Mouse (Mus musculus): ENCODE measurements around the gene Olfr1253. TPM values are rescaled to one million over a fixed set of nuclear protein-coding genes. Genes with fewer than 3 reads are reported as not detected.

The Olfr1253 gene
- not detected for polyA plus RNA-seq (2017; shearing (Covaris generic))

DNA sequence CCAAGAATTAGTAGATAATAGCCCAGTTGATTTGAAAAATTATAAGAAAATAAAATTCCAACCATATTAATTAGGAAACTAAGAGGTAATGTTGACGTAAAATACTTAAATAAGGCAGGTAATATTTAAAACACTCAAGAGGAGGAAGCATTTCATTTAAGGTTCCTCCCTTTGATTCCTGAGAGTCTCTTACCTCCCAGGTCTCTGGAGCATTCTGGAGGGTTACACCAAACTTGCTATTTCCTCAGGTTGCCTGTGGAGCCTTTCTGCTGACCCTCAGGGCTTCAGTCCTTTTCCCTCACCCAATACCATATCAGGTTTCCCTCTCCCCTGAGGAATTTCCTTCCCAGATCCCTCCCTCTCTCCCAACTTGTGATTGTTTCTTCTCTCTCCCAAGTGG, at the start of gene Olfr1253:
Gene Olfr1253 (minus strand): TSS at position 101 of the 400 bp plus-strand sequence.

DNA sequence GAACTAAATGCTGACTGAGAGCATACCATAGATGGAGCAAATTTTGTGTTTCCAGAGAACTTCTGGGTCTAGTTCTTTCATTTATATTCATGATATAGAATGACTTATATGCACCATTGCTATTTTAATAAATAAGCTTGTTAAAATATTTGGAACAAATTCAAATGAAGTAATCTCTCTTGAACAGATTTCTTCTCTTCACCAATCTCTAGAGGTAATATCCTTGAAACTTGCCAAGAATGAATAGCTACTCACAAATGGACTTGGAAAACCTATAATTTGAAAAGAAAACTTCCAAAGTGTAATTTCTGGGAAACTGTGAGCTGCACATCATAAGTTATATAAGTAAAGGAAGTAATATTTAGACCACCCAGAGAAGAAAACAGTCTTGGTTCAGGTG, 36.6 kb upstream of the Olfr1253 start, which contains the start of gene Olfr1254:
Gene Olfr1254 (minus strand): TSS at position 101 of the 400 bp plus-strand sequence.

DNA sequence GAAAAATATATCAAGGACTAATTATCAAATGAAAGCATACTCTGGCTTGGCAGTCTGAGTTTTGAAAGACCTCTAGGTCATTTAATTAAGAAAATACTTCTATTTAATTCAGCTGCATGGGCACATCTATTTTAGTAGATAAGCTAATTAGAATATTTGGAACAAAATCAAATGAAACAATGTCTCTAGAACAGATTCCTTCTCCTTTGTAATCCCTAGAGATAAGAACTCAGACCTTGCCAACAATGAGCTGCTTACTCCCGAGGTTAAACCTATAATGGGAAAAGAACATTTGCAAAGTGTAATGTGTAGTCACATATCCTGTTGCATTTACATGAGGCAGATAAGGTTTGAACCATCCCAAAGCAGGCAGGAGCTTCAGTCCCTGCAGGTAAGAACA, 32.0 kb downstream of the Olfr1253 start, which contains the start of gene Olfr1252:
Gene Olfr1252 (minus strand): TSS at position 101 of the 400 bp plus-strand sequence.

Other genes with a start within 250 kb of the Olfr1253 start
- gene Olfr1243, start 225.6 kb downstream of the Olfr1253 start, polyA plus RNA-seq (2017; shearing (Covaris generic)), result not detected
- gene Olfr1245, start 178.6 kb downstream of the Olfr1253 start, polyA plus RNA-seq (2017; shearing (Covaris generic)), result not detected
- gene Olfr1246, start 163.9 kb downstream of the Olfr1253 start, polyA plus RNA-seq (2017; shearing (Covaris generic)), result not detected
- not detected for gene Olfr1247, start 143.0 kb downstream of the Olfr1253 start, polyA plus RNA-seq (2017; shearing (Covaris generic))
- gene Olfr1248, start 138.8 kb downstream of the Olfr1253 start, polyA plus RNA-seq (2017; shearing (Covaris generic)), result not detected
- gene Olfr1249, start 122.1 kb downstream of the Olfr1253 start, polyA plus RNA-seq (2017; shearing (Covaris generic)), result not detected
- gene Olfr1250, start 95.6 kb downstream of the Olfr1253 start, polyA plus RNA-seq (2017; shearing (Covaris generic)), result not detected
- not detected for gene Olfr1251, start 85.2 kb downstream of the Olfr1253 start, polyA plus RNA-seq (2017; shearing (Covaris generic))
- gene Olfr1252, start 32.1 kb downstream of the Olfr1253 start, polyA plus RNA-seq (2017; shearing (Covaris generic)), result not detected
- not detected for gene Olfr1254, start 36.5 kb upstream of the Olfr1253 start, polyA plus RNA-seq (2017; shearing (Covaris generic))
- not detected for gene Olfr1255, start 55.0 kb upstream of the Olfr1253 start, polyA plus RNA-seq (2017; shearing (Covaris generic))
- gene Olfr1256, start 84.5 kb upstream of the Olfr1253 start, polyA plus RNA-seq (2017; shearing (Covaris generic)), result not detected
- gene Olfr48, start 91.1 kb upstream of the Olfr1253 start, polyA plus RNA-seq (2017; shearing (Covaris generic)), result not detected
- gene Olfr1257, start 121.3 kb upstream of the Olfr1253 start, polyA plus RNA-seq (2017; shearing (Covaris generic)), result not detected
- not detected for gene Olfr1258, start 170.2 kb upstream of the Olfr1253 start, polyA plus RNA-seq (2017; shearing (Covaris generic))
- gene Olfr1259, start 191.6 kb upstream of the Olfr1253 start, polyA plus RNA-seq (2017; shearing (Covaris generic)), result not detected
- gene Olfr1260, start 217.2 kb upstream of the Olfr1253 start, polyA plus RNA-seq (2017; shearing (Covaris generic)), result 0.11 TPM
- gene Olfr1261, start 234.1 kb upstream of the Olfr1253 start, polyA plus RNA-seq (2017; shearing (Covaris generic)), result not detected
- not detected for gene Olfr1262, start 243.1 kb upstream of the Olfr1253 start, polyA plus RNA-seq (2017; shearing (Covaris generic))